Mouse (Mus musculus): Measurements from ENCODE around the gene Rims3. TPM values are rescaled to one million over a fixed set of nuclear protein-coding genes. Genes with fewer than 3 reads are reported as not detected.

Gene Rims3
- polyA plus RNA-seq, 1 experiment from 2014 or later: 1.3 TPM

- WGBS: 62% methylated on average over 8 of the region's 8 CpGs
- H3K4me3 ChIP-seq (replicated peaks; ENCODE audit: low read length): no peak overlapping the region
- no peak for ATAC-seq (ENCODE audit: insufficient read depth, low FRiP score)
These were observed 58.8 kb downstream of the Rims3 start for GRCm38 (mm10) chr4:120913443-120913842.

GRCm38 (mm10) chr4:120913861-120914260 is 59.2 kb downstream of the Rims3 start:
- Histone ChIP-seq H3K4me2 (ENCODE audit: low read depth, low read length) (no peak overlapping the region), H3K9me3 (replicated peaks; ENCODE audit: control insufficient read depth, low read length) (no peaks in the 10 kb centered on the region), H3K4me3 (replicated peaks; ENCODE audit: low read length) (no peak overlapping the region), H3K9ac (ENCODE audit: low read length) (no peak overlapping the region), H3K36me3 (ENCODE audit: control insufficient read depth, insufficient read depth, low read length) (no peaks in the 10 kb centered on the region), H3K4me1 (ENCODE audit: control insufficient read depth, insufficient read depth, low read length) (no peaks in the 10 kb centered on the region), H3K27me3 (ENCODE audit: control insufficient read depth, insufficient read depth, low read length) (no peaks in the 10 kb centered on the region), H3K27ac (ENCODE audit: low read length) (no peak overlapping the region)
- WGBS: 61% methylated on average over 1 of the region's 1 CpGs
- ATAC-seq (ENCODE audit: insufficient read depth, low FRiP score): no peak

More at GRCm38 (mm10) chr4:120913443-120913842, 58.8 kb downstream of the Rims3 start:
- Histone ChIP-seq H3K9ac (ENCODE audit: low read length) (no peak overlapping the region), H3K4me2 (ENCODE audit: low read depth, low read length) (no peak overlapping the region), H3K36me3 (ENCODE audit: control insufficient read depth, insufficient read depth, low read length) (no peaks in the 10 kb centered on the region), H3K9me3 (replicated peaks; ENCODE audit: control insufficient read depth, low read length) (no peaks in the 10 kb centered on the region), H3K4me1 (ENCODE audit: control insufficient read depth, insufficient read depth, low read length) (no peaks in the 10 kb centered on the region), H3K27me3 (ENCODE audit: control insufficient read depth, insufficient read depth, low read length) (no peaks in the 10 kb centered on the region), H3K27ac (ENCODE audit: low read length) (no peak overlapping the region)

DNA sequence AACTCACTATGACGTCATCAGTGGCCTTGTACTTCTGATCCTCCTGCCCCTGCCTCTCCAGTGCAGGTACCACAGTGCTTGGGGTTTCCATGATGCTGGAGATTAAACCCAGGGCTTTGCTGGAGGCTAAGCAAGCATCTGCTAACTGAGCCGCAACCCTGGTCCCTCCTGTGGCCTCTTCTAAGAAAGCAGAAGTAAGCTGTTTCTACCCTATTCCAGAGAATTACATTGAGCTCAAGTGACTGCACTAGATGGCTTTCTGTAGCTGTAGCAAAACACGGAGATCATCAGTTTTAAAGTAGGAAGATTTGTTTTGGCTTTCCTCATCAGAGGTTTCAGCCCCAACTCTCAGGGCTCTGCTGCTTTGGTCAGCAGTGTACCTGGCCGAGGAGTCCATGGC is 59.9 kb downstream of the Rims3 start:
- WGBS: 71% methylated on average over 4 of the region's 4 CpGs
- Histone ChIP-seq H3K9ac (ENCODE audit: low read length) (no peak overlapping the region), H3K36me3 (ENCODE audit: control insufficient read depth, insufficient read depth, low read length) (no peaks in the 10 kb centered on the region), H3K9me3 (replicated peaks; ENCODE audit: control insufficient read depth, low read length) (no peaks in the 10 kb centered on the region), H3K4me1 (ENCODE audit: control insufficient read depth, insufficient read depth, low read length) (no peaks in the 10 kb centered on the region), H3K4me3 (replicated peaks; ENCODE audit: low read length) (no peak overlapping the region), H3K27ac (ENCODE audit: low read length) (no peak overlapping the region), H3K27me3 (ENCODE audit: control insufficient read depth, insufficient read depth, low read length) (no peaks in the 10 kb centered on the region), H3K4me2 (ENCODE audit: low read depth, low read length) (no peak overlapping the region)
- no peak for ATAC-seq (ENCODE audit: insufficient read depth, low FRiP score)

DNA sequence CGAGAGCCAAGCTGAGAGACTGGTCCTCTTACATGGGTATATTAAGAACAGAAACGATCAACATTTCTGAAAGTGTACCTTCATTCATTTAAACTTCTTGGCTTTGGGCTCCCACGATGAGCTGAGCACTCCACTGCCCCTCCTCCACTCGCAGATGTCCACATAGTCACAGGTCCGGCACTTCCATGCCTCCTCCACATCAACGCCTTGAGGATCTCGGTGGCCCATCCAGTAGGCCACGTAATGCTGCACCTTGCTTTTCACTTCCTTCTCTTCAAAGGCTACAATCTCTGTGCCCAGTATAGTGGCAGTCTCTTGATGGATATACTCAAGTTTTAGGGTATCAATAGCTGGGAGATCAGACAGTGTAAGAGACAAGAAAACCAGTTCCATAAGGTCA is 66.8 kb downstream of the Rims3 start:
- Histone ChIP-seq H3K36me3 (ENCODE audit: control insufficient read depth, insufficient read depth, low read length) (peaks cover 20% of the 10 kb centered on the region), H3K4me1 (ENCODE audit: control insufficient read depth, insufficient read depth, low read length) (no peaks in the 10 kb centered on the region), H3K4me3 (replicated peaks; ENCODE audit: low read length) (no peak overlapping the region), H3K27ac (ENCODE audit: low read length) (no peak overlapping the region), H3K4me2 (ENCODE audit: low read depth, low read length) (no peak overlapping the region), H3K9ac (ENCODE audit: low read length) (no peak overlapping the region), H3K9me3 (replicated peaks; ENCODE audit: control insufficient read depth, low read length) (peaks cover 9% of the 10 kb centered on the region; the same call in 1 of the 2 replicates), H3K27me3 (ENCODE audit: control insufficient read depth, insufficient read depth, low read length) (no peaks in the 10 kb centered on the region)
- no peak for ATAC-seq (ENCODE audit: insufficient read depth, low FRiP score)
- WGBS: 92% methylated on average over 8 of the region's 8 CpGs

- Histone ChIP-seq H3K9me3 (replicated peaks; ENCODE audit: control insufficient read depth, low read length) (peaks cover 9% of the 10 kb centered on the region; the same call in 1 of the 2 replicates), H3K27ac (ENCODE audit: low read length) (peak within 1 kb of the TSS; percentile 86), H3K4me2 (ENCODE audit: low read depth, low read length) (peak within 1 kb of the TSS; percentile 55), H3K36me3 (ENCODE audit: control insufficient read depth, insufficient read depth, low read length) (peaks cover 20% of the 10 kb centered on the region), H3K9ac (ENCODE audit: low read length) (peak within 1 kb of the TSS; percentile 90), H3K4me1 (ENCODE audit: control insufficient read depth, insufficient read depth, low read length) (no peaks in the 10 kb centered on the region), H3K27me3 (ENCODE audit: control insufficient read depth, insufficient read depth, low read length) (no peaks in the 10 kb centered on the region), H3K4me3 (replicated peaks; ENCODE audit: low read length) (peak within 1 kb of the TSS; percentile 85)
- under 1% methylated on average over 33 of the region's 33 CpGs for WGBS
- peak; percentile 98 for ATAC-seq (ENCODE audit: insufficient read depth, low FRiP score)
These were observed 70.1 kb downstream of the Rims3 start, which contains the start of gene Exo5 for GRCm38 (mm10) chr4:120924554-120925299. Gene Exo5 (minus strand): TSS chr4:120925017.

GRCm38 (mm10) chr4:120925386-120925785 is 70.8 kb downstream of the Rims3 start:
- 15% methylated on average over 3 of the region's 3 CpGs for WGBS
- Histone ChIP-seq H3K4me2 (ENCODE audit: low read depth, low read length) (peak overlapping the region; percentile 55), H3K36me3 (ENCODE audit: control insufficient read depth, insufficient read depth, low read length) (peaks cover 20% of the 10 kb centered on the region), H3K27me3 (ENCODE audit: control insufficient read depth, insufficient read depth, low read length) (no peaks in the 10 kb centered on the region), H3K4me3 (replicated peaks; ENCODE audit: low read length) (peak overlapping the region; percentile 85), H3K9me3 (replicated peaks; ENCODE audit: control insufficient read depth, low read length) (peaks cover 9% of the 10 kb centered on the region; the same call in 1 of the 2 replicates), H3K27ac (ENCODE audit: low read length) (peak overlapping the region; percentile 86), H3K9ac (ENCODE audit: low read length) (peak overlapping the region; percentile 90), H3K4me1 (ENCODE audit: control insufficient read depth, insufficient read depth, low read length) (no peaks in the 10 kb centered on the region)
- ATAC-seq (ENCODE audit: insufficient read depth, low FRiP score): peak; percentile 59; the same call in 1 of the 2 replicates

DNA sequence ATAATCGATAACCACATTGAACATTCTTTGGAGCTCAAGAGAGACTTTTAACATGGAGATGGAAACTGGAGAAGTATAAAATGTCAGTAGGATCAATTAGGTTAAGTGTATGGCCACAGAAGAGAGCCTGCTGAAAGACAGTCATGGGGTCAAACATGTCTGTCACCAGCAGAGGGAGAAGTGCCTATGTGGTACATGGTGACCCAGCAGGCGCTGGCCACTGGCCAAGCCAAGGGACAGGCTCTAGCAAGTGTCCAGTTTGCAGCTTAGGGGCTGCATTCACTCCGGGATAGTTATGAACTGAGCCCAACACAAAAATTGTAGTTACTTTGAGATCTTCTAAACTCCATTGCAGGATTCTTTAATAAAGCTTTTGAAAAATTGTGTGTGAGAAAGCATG is 74.1 kb downstream of the Rims3 start:
- WGBS: 81% methylated on average over 3 of the region's 3 CpGs

DNA sequence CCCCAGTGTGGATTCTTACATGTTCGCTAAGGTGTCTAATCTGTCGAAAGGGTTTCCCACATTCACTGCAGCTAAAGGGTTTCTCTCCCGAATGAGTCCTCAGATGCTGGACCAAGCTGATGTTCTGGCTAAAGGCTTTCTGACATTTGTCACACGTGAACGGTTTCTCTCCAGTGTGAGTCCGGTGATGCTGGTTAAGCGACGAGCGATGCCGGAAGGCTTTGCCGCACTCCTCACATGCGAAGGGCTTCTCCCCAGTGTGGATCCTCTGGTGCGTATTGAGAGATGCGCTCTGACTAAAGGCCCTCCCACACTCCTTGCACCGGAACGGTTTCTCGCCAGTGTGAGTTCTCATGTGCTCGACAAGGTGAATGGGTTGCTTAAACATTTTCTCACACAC is 76.1 kb downstream of the Rims3 start:
- Histone ChIP-seq H3K4me1 (ENCODE audit: control insufficient read depth, insufficient read depth, low read length) (no peaks in the 10 kb centered on the region), H3K27me3 (ENCODE audit: control insufficient read depth, insufficient read depth, low read length) (no peaks in the 10 kb centered on the region), H3K4me3 (replicated peaks; ENCODE audit: low read length) (no peak overlapping the region), H3K27ac (ENCODE audit: low read length) (no peak overlapping the region), H3K36me3 (ENCODE audit: control insufficient read depth, insufficient read depth, low read length) (no peaks in the 10 kb centered on the region), H3K4me2 (ENCODE audit: low read depth, low read length) (no peak overlapping the region), H3K9ac (ENCODE audit: low read length) (no peak overlapping the region), H3K9me3 (replicated peaks; ENCODE audit: control insufficient read depth, low read length) (0 out of 2 replicates have a peak, but pooled peaks cover 4% of the 10 kb centered on the region)
- ATAC-seq (ENCODE audit: insufficient read depth, low FRiP score): no peak
- WGBS: 95% methylated on average over 18 of the region's 18 CpGs

More for the DNA sequence above, 74.1 kb downstream of the Rims3 start:
- Histone ChIP-seq H3K36me3 (ENCODE audit: control insufficient read depth, insufficient read depth, low read length) (no peaks in the 10 kb centered on the region), H3K4me2 (ENCODE audit: low read depth, low read length) (no peak overlapping the region), H3K4me1 (ENCODE audit: control insufficient read depth, insufficient read depth, low read length) (no peaks in the 10 kb centered on the region), H3K9ac (ENCODE audit: low read length) (no peak overlapping the region), H3K4me3 (replicated peaks; ENCODE audit: low read length) (no peak overlapping the region), H3K9me3 (replicated peaks; ENCODE audit: control insufficient read depth, low read length) (0 out of 2 replicates have a peak, but pooled peaks cover 4% of the 10 kb centered on the region), H3K27me3 (ENCODE audit: control insufficient read depth, insufficient read depth, low read length) (no peaks in the 10 kb centered on the region), H3K27ac (ENCODE audit: low read length) (no peak overlapping the region)
- ATAC-seq (ENCODE audit: insufficient read depth, low FRiP score): no peak

DNA sequence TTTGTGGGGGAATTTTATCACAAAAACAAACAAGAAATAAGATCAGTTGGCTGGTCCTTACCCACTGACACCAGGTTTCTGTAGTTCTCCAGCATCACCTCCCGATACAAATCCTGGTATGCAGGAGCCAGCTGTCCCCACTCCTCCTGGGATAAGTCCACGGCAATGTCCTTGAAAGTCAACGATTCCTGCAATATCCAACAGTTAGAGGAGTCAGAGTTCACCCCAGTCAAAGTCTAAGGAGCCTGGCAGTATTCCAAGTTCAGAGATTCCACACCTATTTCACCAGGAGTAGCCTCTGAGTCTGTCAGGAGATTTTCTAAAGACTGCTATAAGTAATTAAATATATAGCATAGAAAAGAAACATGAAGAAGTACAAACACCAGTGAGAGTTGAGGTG is 80.4 kb downstream of the Rims3 start:
- no peak overlapping the region for H3K27ac ChIP-seq (ENCODE audit: low read length)
- H3K4me1 ChIP-seq (ENCODE audit: control insufficient read depth, insufficient read depth, low read length): no peaks in the 10 kb centered on the region
- no peak overlapping the region for H3K4me2 ChIP-seq (ENCODE audit: low read depth, low read length)

More for the DNA sequence above, 80.4 kb downstream of the Rims3 start:
- H3K27me3 ChIP-seq (ENCODE audit: control insufficient read depth, insufficient read depth, low read length): no peaks in the 10 kb centered on the region
- H3K9me3 ChIP-seq (replicated peaks; ENCODE audit: control insufficient read depth, low read length): 0 out of 2 replicates have a peak, but pooled peaks cover 4% of the 10 kb centered on the region
- no peak for ATAC-seq (ENCODE audit: insufficient read depth, low FRiP score)
- H3K4me3 ChIP-seq (replicated peaks; ENCODE audit: low read length): no peak overlapping the region
- H3K9ac ChIP-seq (ENCODE audit: low read length): no peak overlapping the region
- H3K36me3 ChIP-seq (ENCODE audit: control insufficient read depth, insufficient read depth, low read length): no peaks in the 10 kb centered on the region
- WGBS: 62% methylated on average over 3 of the region's 3 CpGs

All from stomach, embryonic 16.5 days (tissue).